Mouse (Mus musculus): ENCODE data around the gene Gp9. TPM values are rescaled to one million over a fixed set of nuclear protein-coding genes. Genes with fewer than 3 reads are reported as not detected.

Gp9 gene
- polyA plus RNA-seq, 1 experiment from 2014 or later = 0.66 TPM

DNA sequence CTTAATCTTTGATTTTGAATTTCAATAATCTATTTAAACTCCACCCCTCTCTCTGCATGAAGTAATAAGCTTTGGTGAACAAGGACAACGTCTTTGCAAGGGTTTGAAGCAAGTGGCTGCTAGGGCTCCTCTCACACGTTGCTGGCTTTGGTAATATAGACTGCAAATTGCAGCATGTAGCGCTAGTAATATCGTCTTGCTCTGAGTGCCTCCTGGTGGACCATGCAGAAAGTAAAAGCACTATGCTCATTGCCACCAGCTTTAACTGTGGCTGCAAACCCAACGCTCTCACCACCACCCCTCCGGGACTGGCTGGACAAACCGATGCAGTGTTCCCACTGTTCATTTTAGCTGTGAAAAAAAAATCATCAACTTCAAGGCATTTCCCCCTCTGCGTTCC is 7.2 kb upstream of the Gp9 start:
- no peak overlapping the region for H3K27ac ChIP-seq
- WGBS = 44% methylated on average over 8 of the region's 8 CpGs
- no peaks in the 10 kb centered on the region for H3K27me3 ChIP-seq (ENCODE audit: insufficient read depth, low read length)
- ATAC-seq (replicated peaks; ENCODE audit: low FRiP score, low read depth) = no peak
- H3K4me2 ChIP-seq (ENCODE audit: low read length) = no peak overlapping the region
- no peaks in the 10 kb centered on the region for H3K4me1 ChIP-seq (replicated peaks; ENCODE audit: insufficient read depth, low read length)
- peak; percentile 57 for DNase-seq (ENCODE audit: low spot score)
- H3K9me3 ChIP-seq (replicated peaks; ENCODE audit: low read length) = no peaks in the 10 kb centered on the region
- no peak overlapping the region for H3K4me3 ChIP-seq (replicated peaks; ENCODE audit: low read depth, low read length)
- TF ChIP-seq CTCF (IDR thresholded peaks at IDR 0.05; ENCODE audit: low read depth) = peak; percentile 66
- H3K36me3 ChIP-seq (ENCODE audit: insufficient read depth, low read length) = no peaks in the 10 kb centered on the region
- H3K9ac ChIP-seq (ENCODE audit: low read depth, low read length) = no peak overlapping the region

DNA sequence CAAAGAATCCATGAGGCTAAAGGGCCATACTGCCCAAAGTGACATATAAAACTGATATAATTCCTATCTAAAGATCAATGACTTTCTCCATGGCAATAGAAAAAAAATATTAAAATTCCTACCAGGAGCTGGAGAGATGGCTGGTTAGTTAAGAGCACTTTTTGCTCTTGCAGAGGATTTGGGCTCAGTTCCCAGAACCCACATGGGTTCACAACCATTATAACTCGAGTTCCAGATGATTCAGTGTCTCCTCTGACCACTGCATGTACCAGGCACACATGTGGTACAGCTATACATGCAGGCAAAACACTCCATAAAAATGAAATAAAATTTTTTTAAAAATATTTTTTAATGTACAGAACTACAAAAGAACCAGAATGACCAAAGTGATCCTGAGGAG is 3.4 kb upstream of the Gp9 start:
- Histone ChIP-seq H3K9ac (ENCODE audit: low read depth, low read length) (no peak overlapping the region), H3K4me1 (replicated peaks; ENCODE audit: insufficient read depth, low read length) (no peaks in the 10 kb centered on the region; the same call in 1 of the 2 replicates), H3K4me2 (ENCODE audit: low read length) (no peak overlapping the region), H3K27me3 (ENCODE audit: insufficient read depth, low read length) (no peaks in the 10 kb centered on the region), H3K4me3 (replicated peaks; ENCODE audit: low read depth, low read length) (no peak overlapping the region), H3K27ac (no peak overlapping the region), H3K9me3 (replicated peaks; ENCODE audit: low read length) (no peaks in the 10 kb centered on the region), H3K36me3 (ENCODE audit: insufficient read depth, low read length) (no peaks in the 10 kb centered on the region)
- no peak for ATAC-seq (replicated peaks; ENCODE audit: low FRiP score, low read depth)
- 46% methylated on average over 1 of the region's 1 CpGs for WGBS
- TF ChIP-seq CTCF (IDR thresholded peaks at IDR 0.05; ENCODE audit: low read depth) = no peak
- no peak for DNase-seq (ENCODE audit: low spot score)

DNA sequence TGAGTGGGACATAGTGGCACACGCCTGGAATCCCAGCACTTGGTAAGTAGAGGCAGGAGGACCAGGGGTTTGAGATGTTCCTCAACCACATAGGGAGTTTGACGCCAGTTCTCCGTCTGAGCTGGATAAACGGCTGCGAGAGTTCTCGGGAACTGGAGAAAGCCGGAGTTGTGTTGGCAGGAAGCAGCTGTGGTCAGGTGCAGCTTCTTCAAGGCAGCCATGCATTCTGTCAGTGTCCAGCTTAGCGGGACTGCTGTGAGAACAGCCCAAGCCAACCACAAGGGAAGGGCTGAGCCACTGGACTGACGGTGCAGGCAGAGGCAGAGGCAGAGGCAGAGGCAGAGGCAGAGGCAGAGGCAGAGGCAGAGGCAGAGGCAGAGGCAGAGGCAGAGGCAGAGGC is 3.0 kb upstream of the Gp9 start:
- DNase-seq (ENCODE audit: low spot score) (no peak), ATAC-seq (replicated peaks; ENCODE audit: low FRiP score, low read depth) (no peak)
- TF ChIP-seq CTCF (IDR thresholded peaks at IDR 0.05; ENCODE audit: low read depth) = no peak
- Histone ChIP-seq H3K4me1 (replicated peaks; ENCODE audit: insufficient read depth, low read length) (no peaks in the 10 kb centered on the region; the same call in 1 of the 2 replicates), H3K36me3 (ENCODE audit: insufficient read depth, low read length) (no peaks in the 10 kb centered on the region), H3K9ac (ENCODE audit: low read depth, low read length) (no peak overlapping the region), H3K27ac (no peak overlapping the region), H3K4me3 (replicated peaks; ENCODE audit: low read depth, low read length) (no peak overlapping the region), H3K9me3 (replicated peaks; ENCODE audit: low read length) (no peaks in the 10 kb centered on the region), H3K4me2 (ENCODE audit: low read length) (no peak overlapping the region), H3K27me3 (ENCODE audit: insufficient read depth, low read length) (no peaks in the 10 kb centered on the region)
- 71% methylated on average over 9 of the region's 9 CpGs for WGBS

DNA sequence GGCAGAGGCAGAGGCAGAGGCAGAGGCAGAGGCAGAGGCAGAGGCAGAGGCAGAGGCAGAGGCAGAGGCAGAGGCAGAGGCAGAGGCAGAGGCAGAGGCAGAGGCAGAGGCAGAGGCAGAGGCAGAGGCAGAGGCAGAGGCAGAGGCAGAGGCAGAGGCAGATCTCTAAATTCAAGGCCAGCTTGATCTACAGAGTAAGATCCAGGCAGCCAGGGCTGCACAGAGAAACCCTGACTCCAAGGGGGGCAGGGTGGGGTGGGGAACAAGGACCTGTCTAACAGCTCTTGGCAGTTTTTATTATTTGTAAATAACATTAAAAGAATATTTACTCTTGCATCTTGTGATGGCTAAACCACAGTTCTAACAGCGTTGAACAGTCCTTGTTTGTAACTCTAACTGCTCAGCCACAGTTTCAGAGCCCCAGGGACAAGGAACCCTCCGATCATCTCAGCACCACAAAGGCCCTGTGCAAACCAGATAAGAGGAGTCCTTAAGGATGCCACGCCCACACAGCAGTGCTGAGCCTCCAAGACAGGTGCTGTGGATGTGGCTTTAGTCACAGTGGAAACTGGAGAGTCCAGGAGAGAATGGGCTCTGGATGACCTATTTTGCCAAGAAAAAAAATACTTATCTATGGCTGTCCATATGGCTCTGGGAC is 2.2 kb upstream of the Gp9 start:
- no peak overlapping the region for H3K4me3 ChIP-seq (replicated peaks; ENCODE audit: low read depth, low read length)
- 74% methylated on average over 3 of the region's 3 CpGs for WGBS
- H3K9me3 ChIP-seq (replicated peaks; ENCODE audit: low read length) = no peaks in the 10 kb centered on the region
- H3K4me2 ChIP-seq (ENCODE audit: low read length) = no peak overlapping the region
- no peak for DNase-seq (ENCODE audit: low spot score)
- no peak overlapping the region for H3K9ac ChIP-seq (ENCODE audit: low read depth, low read length)
- no peaks in the 10 kb centered on the region for H3K27me3 ChIP-seq (ENCODE audit: insufficient read depth, low read length)
- no peaks in the 10 kb centered on the region; the same call in 1 of the 2 replicates for H3K4me1 ChIP-seq (replicated peaks; ENCODE audit: insufficient read depth, low read length)
- H3K27ac ChIP-seq = no peak overlapping the region
- no peak for TF ChIP-seq CTCF (IDR thresholded peaks at IDR 0.05; ENCODE audit: low read depth)
- ATAC-seq (replicated peaks; ENCODE audit: low FRiP score, low read depth) = no peak
- no peaks in the 10 kb centered on the region for H3K36me3 ChIP-seq (ENCODE audit: insufficient read depth, low read length)

DNA sequence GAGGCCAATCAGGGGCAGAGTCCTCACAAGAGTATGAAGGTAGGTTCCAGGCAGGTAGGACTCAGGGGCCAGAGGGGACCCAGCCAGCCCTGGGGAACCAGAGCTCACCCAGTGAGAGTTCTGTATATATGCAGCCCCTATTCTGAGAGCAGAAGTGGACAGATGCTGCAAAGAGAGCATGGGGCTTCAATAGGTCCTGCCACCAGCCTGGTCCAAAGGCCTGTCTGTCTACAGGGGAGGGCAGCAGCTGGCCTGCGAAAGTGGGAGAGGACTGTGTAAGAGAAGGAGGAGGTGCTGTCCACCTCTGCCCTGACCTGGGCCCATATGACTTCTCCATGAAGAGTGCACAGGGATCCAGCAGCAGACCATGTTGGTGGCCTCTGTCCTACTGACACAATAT is 1.2 kb upstream of the Gp9 start:
- Histone ChIP-seq H3K27ac (no peak overlapping the region), H3K9me3 (replicated peaks; ENCODE audit: low read length) (no peaks in the 10 kb centered on the region), H3K4me3 (replicated peaks; ENCODE audit: low read depth, low read length) (no peak overlapping the region), H3K36me3 (ENCODE audit: insufficient read depth, low read length) (no peaks in the 10 kb centered on the region), H3K4me1 (replicated peaks; ENCODE audit: insufficient read depth, low read length) (no peaks in the 10 kb centered on the region; the same call in 1 of the 2 replicates), H3K27me3 (ENCODE audit: insufficient read depth, low read length) (no peaks in the 10 kb centered on the region), H3K4me2 (ENCODE audit: low read length) (no peak overlapping the region), H3K9ac (ENCODE audit: low read depth, low read length) (no peak overlapping the region)
- DNase-seq (ENCODE audit: low spot score) (no peak), ATAC-seq (replicated peaks; ENCODE audit: low FRiP score, low read depth) (no peak)
- WGBS = 53% methylated on average over 1 of the region's 1 CpGs
- no peak for TF ChIP-seq CTCF (IDR thresholded peaks at IDR 0.05; ENCODE audit: low read depth)

DNA sequence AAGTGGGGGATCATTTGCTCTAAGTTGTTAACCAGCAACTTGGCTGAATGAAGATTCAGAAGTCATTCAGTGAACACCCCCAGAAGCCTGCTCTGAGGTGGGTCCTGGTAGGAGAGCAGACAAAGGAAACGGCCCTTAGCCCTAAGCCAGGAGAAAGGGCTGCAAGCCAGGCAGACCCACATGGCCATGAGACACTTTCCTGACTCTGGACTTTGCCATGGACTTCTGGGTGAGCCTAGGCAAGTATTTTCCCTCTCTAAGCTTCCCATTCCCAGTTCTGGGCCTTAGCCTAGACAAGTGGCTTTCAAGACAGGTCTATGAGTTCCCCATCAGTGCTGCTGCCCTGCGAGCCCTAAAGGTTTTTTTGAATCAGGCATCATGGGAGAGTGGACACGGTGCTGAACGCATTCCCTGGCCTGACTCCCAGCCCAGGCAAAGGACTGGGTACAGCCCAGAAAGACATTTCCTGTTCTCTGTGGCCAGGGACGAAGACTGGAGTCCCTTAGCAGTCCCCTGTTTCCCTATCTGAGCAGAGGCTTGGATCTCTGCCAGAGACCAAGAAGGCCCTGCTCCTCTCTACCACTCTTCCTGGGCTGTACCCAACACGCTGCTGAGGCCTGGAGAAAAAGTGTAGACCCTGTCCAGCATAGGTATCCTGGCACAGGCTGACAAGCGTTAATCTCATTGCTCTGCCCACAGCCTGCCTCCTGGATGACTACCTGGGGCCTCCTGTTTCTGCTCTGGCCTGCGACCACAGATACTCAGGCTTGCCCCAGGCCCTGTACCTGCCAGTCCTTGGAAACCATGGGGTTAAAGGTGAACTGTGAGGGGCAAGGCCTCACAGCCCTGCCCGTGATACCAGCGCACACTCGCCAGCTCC is 662 bp downstream of the Gp9 start:
- H3K4me1 ChIP-seq (replicated peaks; ENCODE audit: insufficient read depth, low read length) = no peaks in the 10 kb centered on the region; the same call in 1 of the 2 replicates
- H3K36me3 ChIP-seq (ENCODE audit: insufficient read depth, low read length) = no peaks in the 10 kb centered on the region
- no peak for TF ChIP-seq CTCF (IDR thresholded peaks at IDR 0.05; ENCODE audit: low read depth)
- H3K9me3 ChIP-seq (replicated peaks; ENCODE audit: low read length) = no peaks in the 10 kb centered on the region
- no peak overlapping the region for H3K9ac ChIP-seq (ENCODE audit: low read depth, low read length)
- H3K4me3 ChIP-seq (replicated peaks; ENCODE audit: low read depth, low read length) = no peak overlapping the region
- WGBS = 59% methylated on average over 11 of the region's 11 CpGs
- ATAC-seq (replicated peaks; ENCODE audit: low FRiP score, low read depth) = no peak
- H3K27me3 ChIP-seq (ENCODE audit: insufficient read depth, low read length) = no peaks in the 10 kb centered on the region
- no peak overlapping the region for H3K27ac ChIP-seq
- no peak for DNase-seq (ENCODE audit: low spot score)
- H3K4me2 ChIP-seq (ENCODE audit: low read length) = no peak overlapping the region

Data from kidney, postnatal 0 days (tissue).